Mouse (Mus musculus) neural tube, embryonic 12.5 days (tissue): ENCODE measurements around the gene Fam124a. TPM values are rescaled to one million over a fixed set of nuclear protein-coding genes. Genes with fewer than 3 reads are reported as not detected.
A peak's percentile ranks its signal among the peaks of the same experiment; 100 is the strongest.
"Not testable (repeated sequence)": the region's sequence is repeated elsewhere in the genome, so short reads cannot be mapped to it uniquely, and the experiment has no call there.

ENCODE experiments used
- ATAC-seq: fragments of 200-750 bp; cut with Nextera tagmentation; 2 replicates; pipeline ENCODE4 v1.8.0; 2017; ENCODE audit warnings: low read depth, mild to moderate bottlenecking, moderate TSS enrichment, moderate library complexity; ENCODE audit not compliant: low FRiP score
- H3K27ac ChIP-seq: fragments of 300-500 bp; sonication (generic); 2 replicates; pipeline ENCODE4 v1.5.1; 2016
- H3K27me3 ChIP-seq: fragments of 300-500 bp; sonication (generic); replicated peaks from 2 replicates; pipeline ENCODE4 v1.6.1; 2016; ENCODE audit warnings: mild to moderate bottlenecking
- H3K36me3 ChIP-seq: fragments of 300-500 bp; sonication (generic); 2 replicates; pipeline ENCODE4 v1.6.1; 2016; ENCODE audit warnings: mild to moderate bottlenecking
- H3K4me1 ChIP-seq: fragments of 300-500 bp; sonication (generic); 2 replicates; pipeline ENCODE4 v1.6.1; 2016
- H3K4me2 ChIP-seq: fragments of 300-500 bp; sonication (generic); replicated peaks from 2 replicates; pipeline ENCODE4 v1.6.1; 2016; ENCODE audit warnings: mild to moderate bottlenecking
- H3K4me3 ChIP-seq: fragments of 300-500 bp; sonication (generic); 2 replicates; pipeline ENCODE4 v1.5.1; 2016
- H3K9ac ChIP-seq: fragments of 300-500 bp; sonication (generic); 2 replicates; pipeline ENCODE4 v1.6.1; 2016; ENCODE audit warnings: mild to moderate bottlenecking
- H3K9me3 ChIP-seq: fragments of 300-500 bp; sonication (generic); 2 replicates; pipeline ENCODE4 v1.6.1; 2016; ENCODE audit warnings: mild to moderate bottlenecking
- WGBS: fragments of 180-500 bp; shearing (Covaris S2); methylation state at CpG from one replicate; pipeline ENCODE4 v1.1.7; 2016; 5-methylcytosine and 5-hydroxymethylcytosine counted together
- polyA plus RNA-seq: library from polyadenylated mRNA; unstranded; fragments of >200 nt; fragmentation: Nextera tagmentation; extraction: Ambion mirVana; gene quantifications from 2 replicates; pipeline ENCODE4 v1.2.1, GENCODE M21; 2016

Gene Fam124a
- polyA plus RNA-seq, 1 experiment from 2014 or later, result 16.7 TPM

DNA sequence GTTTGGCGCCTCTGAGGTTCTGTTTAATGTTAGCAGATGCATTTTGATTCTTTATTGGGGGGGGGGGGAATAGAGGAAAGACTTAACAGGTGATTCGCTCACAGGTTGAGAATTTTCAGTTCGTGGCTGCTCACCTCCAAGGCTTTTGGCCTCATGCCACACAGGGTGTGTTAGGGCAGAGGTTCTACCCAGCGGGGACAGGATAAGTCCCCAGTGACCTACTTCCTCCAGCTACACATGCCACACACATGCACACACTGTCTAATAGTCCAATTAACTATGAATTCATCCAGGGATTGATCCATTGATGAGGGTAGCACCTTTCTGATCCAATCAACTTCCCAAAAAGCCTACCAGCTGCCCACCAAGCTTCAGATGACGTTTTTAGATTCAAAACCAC lies 1.8 kb upstream of the Fam124a start:
- H3K27me3 ChIP-seq, result peaks cover 6% of the 10 kb centered on the region; the same call in 1 of the 2 replicates
- ATAC-seq, result no peak
- 83% methylated on average over 5 of the region's 5 CpGs for WGBS
- H3K4me1 ChIP-seq, result peaks cover 9% of the 10 kb centered on the region
- H3K4me3 ChIP-seq, result no peak overlapping the region
- no peaks in the 10 kb centered on the region for H3K9me3 ChIP-seq
- no peak overlapping the region for H3K4me2 ChIP-seq
- no peak overlapping the region for H3K27ac ChIP-seq
- H3K9ac ChIP-seq, result no peak overlapping the region
- no peaks in the 10 kb centered on the region for H3K36me3 ChIP-seq

- H3K4me2 ChIP-seq, result peak overlapping the region; percentile 91
- ATAC-seq, result peak; percentile 15; the same call in 1 of the 2 replicates
- H3K27me3 ChIP-seq, result peaks cover 6% of the 10 kb centered on the region; the same call in 1 of the 2 replicates
- H3K36me3 ChIP-seq, result no peaks in the 10 kb centered on the region
- no peaks in the 10 kb centered on the region for H3K9me3 ChIP-seq
- H3K9ac ChIP-seq, result peak overlapping the region; percentile 75
- WGBS, result 9% methylated on average over 38 of the region's 38 CpGs
- H3K4me1 ChIP-seq, result peaks cover 9% of the 10 kb centered on the region
- H3K27ac ChIP-seq, result no peak overlapping the region
- H3K4me3 ChIP-seq, result peak overlapping the region; percentile 64
Measured at GRCm38 (mm10) chr14:62555840-62556810, 588 bp downstream of the Fam124a start.

DNA sequence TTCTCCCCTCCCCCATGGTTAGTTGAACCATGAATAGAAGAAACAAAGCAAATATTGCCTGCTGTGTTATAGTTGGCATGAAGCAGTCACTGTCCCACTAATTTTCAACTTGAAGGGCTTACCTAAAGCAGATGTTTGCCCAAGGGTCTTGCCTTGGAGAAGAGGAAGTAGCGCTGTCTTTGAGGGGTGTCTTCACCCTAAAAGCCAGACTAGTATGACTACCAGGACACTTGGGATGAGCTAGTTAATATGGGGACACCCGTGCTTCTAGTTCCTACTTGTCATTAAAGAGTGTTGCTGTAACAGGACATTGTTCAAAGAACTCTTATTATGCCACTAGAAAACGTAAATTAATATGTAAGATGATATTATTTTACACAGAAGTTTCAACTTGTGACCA lies 1.6 kb downstream of the Fam124a start:
- Histone ChIP-seq H3K4me3 (no peak overlapping the region), H3K4me1 (peaks cover 9% of the 10 kb centered on the region), H3K4me2 (peak overlapping the region; percentile 91), H3K36me3 (no peaks in the 10 kb centered on the region), H3K27me3 (peaks cover 6% of the 10 kb centered on the region; the same call in 1 of the 2 replicates), H3K27ac (no peak overlapping the region), H3K9ac (no peak overlapping the region), H3K9me3 (no peaks in the 10 kb centered on the region)
- ATAC-seq, result no peak
- 85% methylated on average over 3 of the region's 3 CpGs for whole genome bisulfite sequencing

DNA sequence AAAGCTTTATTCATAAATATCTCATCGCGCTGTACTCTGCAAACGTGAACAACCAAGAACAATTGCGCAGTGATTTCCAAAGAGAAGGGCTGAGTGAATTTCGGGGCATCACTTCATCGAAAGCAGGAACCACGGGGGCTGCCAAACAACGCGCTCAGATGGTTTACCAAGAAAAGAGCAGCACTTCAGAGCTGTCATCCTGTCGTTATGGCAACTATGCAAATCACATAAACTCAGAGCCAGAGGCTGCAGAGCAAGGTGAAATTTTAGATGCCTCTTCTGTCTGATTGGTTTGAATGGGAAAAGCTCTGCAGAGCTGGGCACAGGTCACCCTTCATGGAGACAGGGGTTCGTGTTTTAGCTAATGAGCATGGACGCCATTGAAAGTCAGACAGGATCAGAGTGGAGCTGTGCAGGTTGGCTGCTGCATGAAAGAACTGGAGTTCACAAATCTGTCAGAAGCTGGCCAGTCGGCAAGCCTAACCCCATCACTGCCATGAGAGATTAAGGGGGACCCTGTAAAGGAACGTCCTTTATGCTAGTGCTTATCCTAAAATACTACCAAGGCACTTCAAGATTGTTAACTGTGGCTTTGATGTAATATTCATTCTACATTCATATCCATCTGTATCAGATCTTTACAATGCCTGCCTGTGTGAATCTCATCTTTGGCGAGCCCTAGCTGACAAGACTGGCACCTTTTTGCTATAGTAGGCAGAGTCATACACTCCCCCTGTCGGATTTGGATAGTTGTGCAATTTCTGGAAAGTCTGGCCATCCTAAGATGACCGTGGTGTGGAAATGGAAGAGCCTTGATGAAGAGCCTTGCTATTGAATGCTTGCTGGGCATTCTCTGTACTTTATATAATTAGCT lies 6.6 kb downstream of the Fam124a start:
- ATAC-seq, result no peak
- WGBS, result 62% methylated on average over 17 of the region's 17 CpGs
- Histone ChIP-seq H3K9ac (no peak overlapping the region), H3K27ac (no peak overlapping the region), H3K36me3 (no peaks in the 10 kb centered on the region), H3K4me2 (no peak overlapping the region), H3K4me1 (no peaks in the 10 kb centered on the region), H3K9me3 (no peaks in the 10 kb centered on the region), H3K27me3 (peaks cover 3% of the 10 kb centered on the region; the same call in 1 of the 2 replicates), H3K4me3 (no peak overlapping the region)

DNA sequence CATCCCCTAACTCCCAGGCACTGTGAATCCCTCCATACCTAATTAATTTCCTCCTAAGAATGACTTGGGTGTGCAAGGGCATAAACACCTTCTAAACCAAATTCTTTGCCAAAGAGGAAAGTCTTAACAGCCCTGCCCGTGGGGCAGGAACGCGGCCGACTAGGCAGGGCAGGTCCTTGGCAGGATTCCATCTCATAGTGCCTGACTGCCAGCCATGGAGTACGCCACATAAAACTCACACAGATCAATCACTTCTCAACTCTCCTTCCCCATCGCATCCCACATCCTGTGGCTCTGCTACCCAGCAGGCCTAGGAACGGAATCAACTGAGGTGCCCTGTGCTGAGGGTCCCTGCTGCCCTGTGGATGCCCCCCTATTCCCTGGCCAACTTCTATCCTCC lies 8.1 kb downstream of the Fam124a start:
- WGBS, result 82% methylated on average over 7 of the region's 7 CpGs
- H3K4me2 ChIP-seq, result no peak overlapping the region

DNA sequence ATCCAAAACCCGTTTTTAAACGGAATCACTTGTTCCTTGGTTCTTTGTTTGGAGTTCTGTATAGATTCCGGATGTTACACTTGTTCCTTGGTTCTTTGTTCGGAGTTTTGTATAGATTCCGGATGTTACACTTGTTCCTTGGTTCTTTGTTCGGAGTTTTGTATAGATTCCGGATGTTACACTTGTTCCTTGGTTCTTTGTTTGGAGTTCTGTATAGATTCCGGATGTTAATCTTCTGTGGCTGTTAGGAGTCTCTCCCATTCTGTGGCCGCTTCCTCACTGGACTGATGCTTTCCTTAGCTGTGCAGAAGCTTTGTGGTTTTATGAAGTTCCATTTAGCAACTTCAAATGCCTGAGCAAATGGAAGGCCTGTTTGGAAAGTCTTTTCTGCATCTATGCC lies 11.3 kb downstream of the Fam124a start, which contains the start of gene Gm4131:
Gm4131 (minus strand) TSS at position 101 of the 400 bp plus-strand sequence.
- not testable (repeated sequence) for H3K36me3 ChIP-seq, H3K4me1 ChIP-seq, H3K27ac ChIP-seq, H3K4me2 ChIP-seq, H3K9ac ChIP-seq, H3K4me3 ChIP-seq, ATAC-seq, H3K9me3 ChIP-seq, H3K27me3 ChIP-seq
- 62% methylated on average over 9 of the region's 9 CpGs for WGBS

More for the DNA sequence above, 8.1 kb downstream of the Fam124a start:
- Histone ChIP-seq H3K4me3 (no peak overlapping the region), H3K9me3 (no peaks in the 10 kb centered on the region), H3K27ac (no peak overlapping the region), H3K9ac (no peak overlapping the region), H3K4me1 (no peaks in the 10 kb centered on the region), H3K36me3 (no peaks in the 10 kb centered on the region), H3K27me3 (no peaks in the 10 kb centered on the region; the same call in 1 of the 2 replicates)
- no peak for ATAC-seq

- Histone ChIP-seq H3K27ac (no peak overlapping the region), H3K4me2 (no peak overlapping the region), H3K4me1 (no peaks in the 10 kb centered on the region), H3K36me3 (no peaks in the 10 kb centered on the region), H3K4me3 (no peak overlapping the region), H3K9me3 (no peaks in the 10 kb centered on the region), H3K9ac (no peak overlapping the region), H3K27me3 (no peaks in the 10 kb centered on the region)
- no peak for ATAC-seq
- WGBS, result 85% methylated on average over 5 of the region's 5 CpGs
Measured at GRCm38 (mm10) chr14:62569463-62569862, 13.9 kb downstream of the Fam124a start.

DNA sequence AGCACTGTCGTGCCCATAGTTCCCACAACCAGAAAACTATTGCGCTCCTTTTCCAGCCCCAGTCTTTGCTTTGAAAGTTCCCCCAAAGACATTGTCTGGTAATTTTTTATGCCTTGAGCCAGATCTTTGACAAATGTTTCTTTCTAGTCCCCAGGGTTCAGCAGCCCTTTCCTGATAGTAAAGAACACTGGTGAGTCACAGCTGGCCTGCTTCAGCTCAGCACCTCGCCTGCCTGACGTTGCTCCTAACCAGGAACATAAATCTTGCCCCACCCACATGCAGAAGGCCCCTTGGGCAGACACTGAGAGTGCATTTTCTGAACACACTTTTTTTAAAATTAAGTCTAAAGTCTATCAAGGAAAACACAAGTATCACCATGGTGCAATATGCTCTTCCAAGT lies 14.8 kb downstream of the Fam124a start:
- no peak overlapping the region for H3K27ac ChIP-seq
- H3K4me2 ChIP-seq, result no peak overlapping the region
- no peaks in the 10 kb centered on the region for H3K27me3 ChIP-seq
- no peak overlapping the region for H3K4me3 ChIP-seq
- no peaks in the 10 kb centered on the region for H3K4me1 ChIP-seq
- no peak overlapping the region for H3K9ac ChIP-seq
- H3K36me3 ChIP-seq, result no peaks in the 10 kb centered on the region
- H3K9me3 ChIP-seq, result no peaks in the 10 kb centered on the region
- no peak for ATAC-seq
- 42% methylated on average over 4 of the region's 4 CpGs for WGBS

- Histone ChIP-seq H3K27ac (no peak overlapping the region), H3K9me3 (no peaks in the 10 kb centered on the region), H3K4me2 (0 out of 2 replicates have a peak overlapping the region, but pooled peaks have one; percentile 4), H3K4me3 (no peak overlapping the region), H3K9ac (no peak overlapping the region), H3K27me3 (no peaks in the 10 kb centered on the region), H3K4me1 (no peaks in the 10 kb centered on the region), H3K36me3 (no peaks in the 10 kb centered on the region)
- ATAC-seq, result no peak
- 0% methylated on average over 1 of the region's 3 CpGs for WGBS
Measured at GRCm38 (mm10) chr14:62573454-62573853, 17.9 kb downstream of the Fam124a start.

- Histone ChIP-seq H3K9ac (no peak overlapping the region), H3K4me2 (no peak overlapping the region), H3K27ac (no peak overlapping the region), H3K4me3 (no peak overlapping the region), H3K36me3 (no peaks in the 10 kb centered on the region), H3K4me1 (no peaks in the 10 kb centered on the region), H3K9me3 (no peaks in the 10 kb centered on the region), H3K27me3 (no peaks in the 10 kb centered on the region)
- whole genome bisulfite sequencing, result 63% methylated on average over 6 of the region's 6 CpGs
- ATAC-seq, result no peak
Measured at GRCm38 (mm10) chr14:62574906-62575305, 19.4 kb downstream of the Fam124a start.

GRCm38 (mm10) chr14:62575862-62576261 lies 20.3 kb downstream of the Fam124a start:
- 77% methylated on average over 8 of the region's 8 CpGs for WGBS
- Histone ChIP-seq H3K27ac (no peak overlapping the region), H3K4me1 (no peaks in the 10 kb centered on the region), H3K4me2 (no peak overlapping the region), H3K9me3 (no peaks in the 10 kb centered on the region), H3K9ac (no peak overlapping the region), H3K27me3 (no peaks in the 10 kb centered on the region), H3K4me3 (no peak overlapping the region), H3K36me3 (no peaks in the 10 kb centered on the region)
- no peak for ATAC-seq

- no peak overlapping the region for H3K4me3 ChIP-seq
- ATAC-seq, result no peak
- 83% methylated on average over 3 of the region's 3 CpGs for WGBS
Measured at GRCm38 (mm10) chr14:62580945-62581344, 25.4 kb downstream of the Fam124a start.

More at GRCm38 (mm10) chr14:62580945-62581344, 25.4 kb downstream of the Fam124a start:
- no peak overlapping the region for H3K27ac ChIP-seq
- no peak overlapping the region for H3K9ac ChIP-seq
- H3K4me2 ChIP-seq, result no peak overlapping the region
- H3K36me3 ChIP-seq, result no peaks in the 10 kb centered on the region
- no peaks in the 10 kb centered on the region for H3K27me3 ChIP-seq
- H3K4me1 ChIP-seq, result peaks cover 25% of the 10 kb centered on the region; the same call in 1 of the 2 replicates
- H3K9me3 ChIP-seq, result no peaks in the 10 kb centered on the region
